Mouse (Mus musculus): ENCODE data around the gene Adgrg3.

- no peak for TF ChIP-seq POLR2A (IDR thresholded peaks at IDR 0.05; ENCODE audit: insufficient read depth, low read depth, low read length)
- TF ChIP-seq CTCF (IDR thresholded peaks at IDR 0.05; ENCODE audit: insufficient read depth, low read depth, low read length): no peak
These were observed 27.3 kb downstream of the Adgrg3 start for GRCm38 (mm10) chr8:95044811-95045210.

Data from olfactory bulb, adult 2 months (tissue).